Mouse (Mus musculus): ENCODE data around the gene Fundc1.
"Not testable (repeated sequence)": the region's sequence is repeated elsewhere in the genome, so short reads cannot be mapped to it uniquely, and the experiment has no call there.

Fundc1 gene

GRCm38 (mm10) chrX:17571621-17572459, at the start of gene Fundc1:
Fundc1 (minus strand) TSS chrX:17572325.
- peak; percentile 94 to 95 for DNase-seq (ENCODE audit: low spot score in 2 of 2)

GRCm38 (mm10) chrX:17611253-17611652, 39.1 kb upstream of the Fundc1 start:
- DNase-seq (ENCODE audit: low spot score in 2 of 2): no peak

- peak in 1 of 2 experiments; percentile 1 for DNase-seq (ENCODE audit: low spot score in 2 of 2)
These were observed 36.6 kb upstream of the Fundc1 start for GRCm38 (mm10) chrX:17608763-17609162.

- peak in 1 of 2 experiments; percentile 6 for DNase-seq (ENCODE audit: low spot score in 2 of 2)
These were observed 35.5 kb upstream of the Fundc1 start for GRCm38 (mm10) chrX:17607668-17608067.

GRCm38 (mm10) chrX:17593331-17593730, 21.2 kb upstream of the Fundc1 start:
- no peak for DNase-seq (ENCODE audit: low spot score in 2 of 2)

- DNase-seq (ENCODE audit: low spot score in 2 of 2): peak; percentile 62 to 69
These were observed 18.6 kb upstream of the Fundc1 start for GRCm38 (mm10) chrX:17590745-17591144.

- peak; percentile 0 to 4 for DNase-seq (ENCODE audit: low spot score in 2 of 2)
These were observed 879 bp downstream of the Fundc1 start for GRCm38 (mm10) chrX:17571271-17571620.

GRCm38 (mm10) chrX:17568670-17569069, 3.5 kb downstream of the Fundc1 start:
- DNase-seq (ENCODE audit: low spot score in 2 of 2): no peak

GRCm38 (mm10) chrX:17565743-17566142, 6.4 kb downstream of the Fundc1 start:
- DNase-seq (ENCODE audit: low spot score in 2 of 2): no peak

GRCm38 (mm10) chrX:17564732-17565131, 7.4 kb downstream of the Fundc1 start:
- no peak for DNase-seq (ENCODE audit: low spot score in 2 of 2)

- DNase-seq (ENCODE audit: low spot score in 2 of 2): no peak
These were observed 13.4 kb downstream of the Fundc1 start for GRCm38 (mm10) chrX:17558746-17559145.

- DNase-seq (ENCODE audit: low spot score in 2 of 2): no peak
These were observed 17.6 kb downstream of the Fundc1 start for GRCm38 (mm10) chrX:17554488-17554887.

- not testable (repeated sequence) for DNase-seq (ENCODE audit: low spot score in 2 of 2)
These were observed 20.5 kb downstream of the Fundc1 start for GRCm38 (mm10) chrX:17551586-17551985.

- no peak for DNase-seq (ENCODE audit: low spot score in 2 of 2)
These were observed 24.9 kb downstream of the Fundc1 start for GRCm38 (mm10) chrX:17547143-17547806.

GRCm38 (mm10) chrX:17544860-17545492, 27.1 kb downstream of the Fundc1 start:
- no peak for DNase-seq (ENCODE audit: low spot score in 2 of 2)

- no peak for DNase-seq (ENCODE audit: low spot score in 2 of 2)
These were observed 34.4 kb downstream of the Fundc1 start for GRCm38 (mm10) chrX:17537701-17538100.

GRCm38 (mm10) chrX:17527008-17527407, 45.1 kb downstream of the Fundc1 start:
- peak; percentile 64 to 82 for DNase-seq (ENCODE audit: low spot score in 2 of 2)

- no peak for DNase-seq (ENCODE audit: low spot score in 2 of 2)
These were observed 50.9 kb downstream of the Fundc1 start for GRCm38 (mm10) chrX:17521221-17521716.

GRCm38 (mm10) chrX:17520086-17520485, 52.0 kb downstream of the Fundc1 start:
- DNase-seq (ENCODE audit: low spot score in 2 of 2): peak; percentile 63 to 73

GRCm38 (mm10) chrX:17514012-17514411, 58.1 kb downstream of the Fundc1 start:
- no peak for DNase-seq (ENCODE audit: low spot score in 2 of 2)

- DNase-seq (ENCODE audit: low spot score in 2 of 2): peak; percentile 11 to 34
These were observed 60.0 kb downstream of the Fundc1 start for GRCm38 (mm10) chrX:17512021-17512602.
